Mouse (Mus musculus): ENCODE data around the gene Arfip1. TPM values are rescaled to one million over a fixed set of nuclear protein-coding genes. Genes with fewer than 3 reads are reported as not detected.

Arfip1 gene
- polyA plus RNA-seq, 1 experiment from 2014 or later, result 49.3 TPM

DNA sequence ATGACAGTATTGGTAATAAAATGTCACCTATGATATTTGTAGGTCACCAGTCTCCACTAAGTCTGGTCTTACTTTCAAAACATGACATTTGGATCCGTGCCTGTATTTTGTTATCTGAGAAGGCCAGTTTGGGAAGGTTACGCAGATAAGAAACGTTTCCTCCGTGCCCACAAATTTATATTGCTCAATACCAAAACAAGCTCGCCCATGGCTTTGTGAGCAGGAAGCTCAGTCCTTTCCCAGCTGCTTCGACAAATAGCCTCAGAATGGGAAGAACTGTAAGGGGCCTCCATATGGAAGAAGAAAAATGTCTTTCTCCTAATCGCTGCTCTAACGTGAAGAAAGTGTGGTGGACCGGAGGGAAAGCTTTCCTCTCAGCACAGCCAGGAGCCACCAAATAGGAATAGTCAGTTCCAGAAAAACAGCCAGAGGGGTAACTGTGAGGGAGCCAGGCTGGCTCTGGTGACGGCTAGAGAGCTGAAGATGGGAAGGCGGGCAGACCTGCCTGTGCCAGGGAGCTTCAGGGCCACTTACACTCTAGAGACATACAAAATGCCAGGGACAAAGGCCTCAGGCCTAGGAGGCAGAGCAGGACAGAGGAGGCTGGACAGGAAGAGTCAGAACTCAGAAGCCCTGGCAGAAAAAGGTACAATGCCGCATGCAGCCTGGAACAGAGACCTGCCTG lies 126.5 kb downstream of the Arfip1 start:
- no peaks in the 10 kb centered on the region for H3K36me3 ChIP-seq
- H3K27ac ChIP-seq (ENCODE audit: poor library complexity, severe bottlenecking), result no peak overlapping the region; the same call in 1 of the 2 replicates
- peaks cover 15% of the 10 kb centered on the region for H3K4me1 ChIP-seq (replicated peaks)
- H3K27me3 ChIP-seq (replicated peaks), result peaks cover 46% of the 10 kb centered on the region
- 47% methylated on average over 12 of the region's 12 CpGs for WGBS
- ATAC-seq (ENCODE audit: insufficient number of reproducible peaks, low FRiP score), result no peak
- H3K9me3 ChIP-seq (replicated peaks), result no peaks in the 10 kb centered on the region
- no peak overlapping the region for H3K4me3 ChIP-seq
- H3K4me2 ChIP-seq, result no peak overlapping the region
- H3K9ac ChIP-seq, result no peak overlapping the region

DNA sequence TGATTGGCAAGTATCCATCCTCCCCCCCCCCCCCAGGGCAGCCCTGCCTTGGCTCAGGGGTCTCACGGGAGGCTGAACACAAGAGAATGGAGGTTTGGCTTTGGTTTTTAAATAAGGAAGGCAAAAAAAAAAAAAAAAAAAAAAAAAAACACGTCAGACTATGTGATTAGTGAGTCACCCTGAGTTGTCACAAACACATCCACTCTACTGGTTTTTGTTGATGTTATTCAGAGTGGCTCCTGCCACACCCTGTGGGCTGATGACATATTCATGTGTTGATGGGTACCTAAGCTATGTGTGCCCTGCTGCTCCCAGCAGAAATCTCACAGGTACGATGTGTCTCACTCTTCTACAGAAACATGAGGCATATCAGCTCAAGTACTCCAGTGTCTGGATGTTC lies 131.8 kb downstream of the Arfip1 start:
- H3K9me3 ChIP-seq (replicated peaks), result no peaks in the 10 kb centered on the region
- peaks cover 51% of the 10 kb centered on the region for H3K27me3 ChIP-seq (replicated peaks)
- H3K9ac ChIP-seq, result no peak overlapping the region
- no peak for ATAC-seq (ENCODE audit: insufficient number of reproducible peaks, low FRiP score)
- no peak overlapping the region for H3K4me2 ChIP-seq
- H3K36me3 ChIP-seq, result no peaks in the 10 kb centered on the region
- H3K4me3 ChIP-seq, result no peak overlapping the region
- H3K27ac ChIP-seq (ENCODE audit: poor library complexity, severe bottlenecking), result no peak overlapping the region
- 91% methylated on average over 2 of the region's 3 CpGs for WGBS
- H3K4me1 ChIP-seq (replicated peaks), result peaks cover 9% of the 10 kb centered on the region

DNA sequence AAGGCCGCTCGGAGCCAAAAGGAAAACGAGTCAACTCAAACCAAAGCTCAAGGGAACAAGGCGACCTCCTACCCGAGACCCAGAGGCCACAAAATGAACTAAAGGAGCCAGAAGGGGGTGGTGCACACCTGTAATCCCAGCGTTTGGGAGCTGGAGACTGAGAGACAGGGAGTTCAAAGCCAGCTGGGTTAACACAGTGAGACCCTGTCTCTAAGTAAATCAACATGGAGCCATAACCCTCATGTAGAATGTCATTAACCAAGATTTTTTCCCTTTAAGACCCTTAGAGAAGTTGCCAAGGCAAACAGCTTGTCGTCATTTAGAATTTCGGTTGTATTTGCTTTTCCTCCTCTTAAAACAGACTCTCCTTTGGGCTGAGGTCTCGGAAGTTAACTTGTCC lies 133.4 kb downstream of the Arfip1 start:
- Histone ChIP-seq H3K9me3 (replicated peaks) (no peaks in the 10 kb centered on the region), H3K4me3 (no peak overlapping the region), H3K27ac (ENCODE audit: poor library complexity, severe bottlenecking) (no peak overlapping the region), H3K36me3 (no peaks in the 10 kb centered on the region), H3K4me2 (no peak overlapping the region), H3K9ac (no peak overlapping the region), H3K4me1 (replicated peaks) (peaks cover 8% of the 10 kb centered on the region; the same call in 1 of the 2 replicates), H3K27me3 (replicated peaks) (peaks cover 57% of the 10 kb centered on the region)
- WGBS, result 79% methylated on average over 9 of the region's 9 CpGs
- no peak for ATAC-seq (ENCODE audit: insufficient number of reproducible peaks, low FRiP score)

DNA sequence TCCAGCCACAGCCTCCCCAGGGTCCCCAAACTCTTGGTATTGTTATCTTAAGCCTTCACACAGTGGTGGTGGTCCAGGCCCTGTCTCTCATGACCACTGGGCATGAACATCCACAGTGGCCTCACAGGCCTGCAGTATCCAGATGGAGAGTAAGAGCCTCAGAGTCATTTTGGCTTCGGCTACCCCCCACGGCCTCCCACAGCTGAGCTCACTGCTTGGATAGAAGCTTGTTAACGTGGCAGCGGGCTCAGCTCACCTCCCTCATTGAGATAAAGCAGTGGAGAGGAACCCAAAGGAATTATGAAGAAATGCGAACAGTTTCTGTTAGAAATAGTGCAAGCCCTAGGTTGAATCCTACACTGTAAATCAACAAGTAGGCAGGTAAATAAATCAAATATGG lies 134.6 kb downstream of the Arfip1 start:
- no peak overlapping the region for H3K4me2 ChIP-seq
- ATAC-seq (ENCODE audit: insufficient number of reproducible peaks, low FRiP score), result no peak
- H3K9ac ChIP-seq, result no peak overlapping the region
- H3K27me3 ChIP-seq (replicated peaks), result peaks cover 57% of the 10 kb centered on the region
- no peaks in the 10 kb centered on the region for H3K9me3 ChIP-seq (replicated peaks)
- no peak overlapping the region for H3K4me3 ChIP-seq
- 72% methylated on average over 5 of the region's 5 CpGs for WGBS
- H3K27ac ChIP-seq (ENCODE audit: poor library complexity, severe bottlenecking), result no peak overlapping the region
- H3K36me3 ChIP-seq, result no peaks in the 10 kb centered on the region
- H3K4me1 ChIP-seq (replicated peaks), result peaks cover 14% of the 10 kb centered on the region; the same call in 1 of the 2 replicates

Other genes with a start within 250 kb of the Arfip1 start
- gene Fhdc1, start 102.2 kb downstream of the Arfip1 start, polyA plus RNA-seq (2016; fragmentation: Nextera tagmentation; extraction: Ambion mirVana), result 4.4 TPM in 2 replicates
- gene Tigd4, start 10.9 kb upstream of the Arfip1 start, polyA plus RNA-seq (2016; fragmentation: Nextera tagmentation; extraction: Ambion mirVana), result not detected in 2 replicates
- 0.47 and 0.54 TPM in 2 replicates for gene Tmem154, start 83.6 kb upstream of the Arfip1 start, polyA plus RNA-seq (2016; fragmentation: Nextera tagmentation; extraction: Ambion mirVana)
- 6.9 and 8.0 TPM in 2 replicates for gene Fbxw7, start 232.6 kb upstream of the Arfip1 start, polyA plus RNA-seq (2016; fragmentation: Nextera tagmentation; extraction: Ambion mirVana)

All from heart, embryonic 12.5 days (tissue).